Mouse (Mus musculus): ENCODE measurements around the gene Trarg1. TPM values are rescaled to one million over a fixed set of nuclear protein-coding genes. Genes with fewer than 3 reads are reported as not detected.
"Not testable (repeated sequence)": the region's sequence is repeated elsewhere in the genome, so short reads cannot be mapped to it uniquely, and the experiment has no call there.

Gene Trarg1
- polyA plus RNA-seq (2012; rRNA removed), result 0.19 and 0.34 TPM in 2 replicates

GRCm38 (mm10) chr11:76679508-76679907 is at the start of gene Trarg1:
Gene Trarg1, plus strand, starts transcription at chr11:76679808.
- not testable (repeated sequence) for H3K4me1 ChIP-seq (ENCODE audit: control insufficient read depth, insufficient read depth, low read length); H3K27ac ChIP-seq (ENCODE audit: control insufficient read depth, insufficient read depth, low read depth, low read length); H3K36me3 ChIP-seq (ENCODE audit: control insufficient read depth, insufficient read depth, low read length); H3K4me3 ChIP-seq (ENCODE audit: control insufficient read depth, low read depth, low read length); H3K27me3 ChIP-seq (ENCODE audit: control insufficient read depth, insufficient read depth, low read length)

GRCm38 (mm10) chr11:76630023-76630422 is 49.6 kb upstream of the Trarg1 start:
- Histone ChIP-seq H3K27ac (ENCODE audit: control insufficient read depth, insufficient read depth, low read depth, low read length) (no peak overlapping the region), H3K27me3 (ENCODE audit: control insufficient read depth, insufficient read depth, low read length) (no peaks in the 10 kb centered on the region), H3K36me3 (ENCODE audit: control insufficient read depth, insufficient read depth, low read length) (no peaks in the 10 kb centered on the region), H3K4me1 (ENCODE audit: control insufficient read depth, insufficient read depth, low read length) (no peaks in the 10 kb centered on the region), H3K4me3 (ENCODE audit: control insufficient read depth, low read depth, low read length) (no peak overlapping the region)
- no peak for TF ChIP-seq POLR2A (IDR thresholded peaks at IDR 0.05; ENCODE audit: control insufficient read depth, low read depth, low read length)
- no peak for TF ChIP-seq CTCF (IDR thresholded peaks at IDR 0.05; ENCODE audit: control insufficient read depth, insufficient read depth, insufficient replicate concordance, low read depth, low read length)

- H3K27ac ChIP-seq (ENCODE audit: control insufficient read depth, insufficient read depth, low read depth, low read length), result no peak overlapping the region
- H3K36me3 ChIP-seq (ENCODE audit: control insufficient read depth, insufficient read depth, low read length), result no peaks in the 10 kb centered on the region
- TF ChIP-seq CTCF (IDR thresholded peaks at IDR 0.05; ENCODE audit: control insufficient read depth, insufficient read depth, insufficient replicate concordance, low read depth, low read length), result no peak
- no peak for TF ChIP-seq POLR2A (IDR thresholded peaks at IDR 0.05; ENCODE audit: control insufficient read depth, low read depth, low read length)
- H3K4me1 ChIP-seq (ENCODE audit: control insufficient read depth, insufficient read depth, low read length), result no peaks in the 10 kb centered on the region
- H3K27me3 ChIP-seq (ENCODE audit: control insufficient read depth, insufficient read depth, low read length), result no peaks in the 10 kb centered on the region
- H3K4me3 ChIP-seq (ENCODE audit: control insufficient read depth, low read depth, low read length), result no peak overlapping the region
Measured at GRCm38 (mm10) chr11:76630487-76630886, 49.1 kb upstream of the Trarg1 start.

- Histone ChIP-seq H3K36me3 (ENCODE audit: control insufficient read depth, insufficient read depth, low read length) (no peaks in the 10 kb centered on the region), H3K4me3 (ENCODE audit: control insufficient read depth, low read depth, low read length) (no peak overlapping the region), H3K27ac (ENCODE audit: control insufficient read depth, insufficient read depth, low read depth, low read length) (no peak overlapping the region), H3K4me1 (ENCODE audit: control insufficient read depth, insufficient read depth, low read length) (no peaks in the 10 kb centered on the region), H3K27me3 (ENCODE audit: control insufficient read depth, insufficient read depth, low read length) (no peaks in the 10 kb centered on the region)
- TF ChIP-seq POLR2A (IDR thresholded peaks at IDR 0.05; ENCODE audit: control insufficient read depth, low read depth, low read length), result no peak
- TF ChIP-seq CTCF (IDR thresholded peaks at IDR 0.05; ENCODE audit: control insufficient read depth, insufficient read depth, insufficient replicate concordance, low read depth, low read length), result no peak
Measured at GRCm38 (mm10) chr11:76639269-76639985, 40.2 kb upstream of the Trarg1 start.

- no peaks in the 10 kb centered on the region for H3K36me3 ChIP-seq (ENCODE audit: control insufficient read depth, insufficient read depth, low read length)
- TF ChIP-seq CTCF (IDR thresholded peaks at IDR 0.05; ENCODE audit: control insufficient read depth, insufficient read depth, insufficient replicate concordance, low read depth, low read length), result no peak
- TF ChIP-seq POLR2A (IDR thresholded peaks at IDR 0.05; ENCODE audit: control insufficient read depth, low read depth, low read length), result no peak
- H3K4me3 ChIP-seq (ENCODE audit: control insufficient read depth, low read depth, low read length), result no peak overlapping the region
- H3K27me3 ChIP-seq (ENCODE audit: control insufficient read depth, insufficient read depth, low read length), result no peaks in the 10 kb centered on the region
- H3K4me1 ChIP-seq (ENCODE audit: control insufficient read depth, insufficient read depth, low read length), result no peaks in the 10 kb centered on the region
- no peak overlapping the region for H3K27ac ChIP-seq (ENCODE audit: control insufficient read depth, insufficient read depth, low read depth, low read length)
Measured at GRCm38 (mm10) chr11:76640231-76640630, 39.4 kb upstream of the Trarg1 start.

- H3K27me3 ChIP-seq (ENCODE audit: control insufficient read depth, insufficient read depth, low read length), result no peaks in the 10 kb centered on the region; the same call in 1 of the 2 replicates
- H3K4me1 ChIP-seq (ENCODE audit: control insufficient read depth, insufficient read depth, low read length), result peaks cover 11% of the 10 kb centered on the region
- H3K4me3 ChIP-seq (ENCODE audit: control insufficient read depth, low read depth, low read length), result no peak overlapping the region
- no peaks in the 10 kb centered on the region for H3K36me3 ChIP-seq (ENCODE audit: control insufficient read depth, insufficient read depth, low read length)
- H3K27ac ChIP-seq (ENCODE audit: control insufficient read depth, insufficient read depth, low read depth, low read length), result no peak overlapping the region
- TF ChIP-seq POLR2A (IDR thresholded peaks at IDR 0.05; ENCODE audit: control insufficient read depth, low read depth, low read length) (no peak), CTCF (IDR thresholded peaks at IDR 0.05; ENCODE audit: control insufficient read depth, insufficient read depth, insufficient replicate concordance, low read depth, low read length) (no peak)
Measured at GRCm38 (mm10) chr11:76644257-76644656, 35.4 kb upstream of the Trarg1 start.

- Histone ChIP-seq H3K27me3 (ENCODE audit: control insufficient read depth, insufficient read depth, low read length) (no peaks in the 10 kb centered on the region; the same call in 1 of the 2 replicates), H3K36me3 (ENCODE audit: control insufficient read depth, insufficient read depth, low read length) (no peaks in the 10 kb centered on the region), H3K4me1 (ENCODE audit: control insufficient read depth, insufficient read depth, low read length) (peaks cover 11% of the 10 kb centered on the region), H3K4me3 (ENCODE audit: control insufficient read depth, low read depth, low read length) (no peak overlapping the region), H3K27ac (ENCODE audit: control insufficient read depth, insufficient read depth, low read depth, low read length) (no peak overlapping the region)
- TF ChIP-seq CTCF (IDR thresholded peaks at IDR 0.05; ENCODE audit: control insufficient read depth, insufficient read depth, insufficient replicate concordance, low read depth, low read length) (no peak), POLR2A (IDR thresholded peaks at IDR 0.05; ENCODE audit: control insufficient read depth, low read depth, low read length) (no peak)
Measured at GRCm38 (mm10) chr11:76645036-76645435, 34.6 kb upstream of the Trarg1 start.

All from testis, adult 2 months (tissue).